Mouse (Mus musculus): Measurements from ENCODE around the gene Cdh18.

Gene Cdh18

DNA sequence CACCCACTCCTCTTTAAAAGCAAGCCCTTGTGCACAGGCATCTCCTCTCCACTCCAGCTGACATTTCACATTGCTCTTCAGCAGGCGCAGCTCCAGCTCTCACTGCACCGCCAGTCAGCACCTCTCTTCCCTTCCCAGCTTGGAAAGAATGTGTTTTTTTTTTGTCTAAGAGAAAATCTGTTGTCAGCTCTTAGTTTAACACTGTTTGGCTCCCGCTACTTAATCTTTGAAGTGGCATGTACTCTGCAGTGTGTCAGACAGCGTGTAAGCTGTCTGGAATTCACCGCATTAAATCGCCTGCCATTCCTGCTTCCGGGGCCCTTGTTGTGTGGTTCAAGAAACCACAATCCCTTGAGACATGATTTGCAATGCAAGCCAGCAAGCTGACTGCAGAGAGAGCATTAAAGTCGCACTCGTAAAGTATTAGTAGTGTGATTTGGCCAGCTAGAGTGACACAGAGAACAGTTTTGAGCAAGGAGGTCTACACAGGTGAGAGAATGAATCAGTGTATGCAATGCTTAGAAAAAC is 903.3 kb downstream of the Cdh18 start:
- DNase-seq (ENCODE audit: low read depth, low spot score), result peak; percentile 97

DNA sequence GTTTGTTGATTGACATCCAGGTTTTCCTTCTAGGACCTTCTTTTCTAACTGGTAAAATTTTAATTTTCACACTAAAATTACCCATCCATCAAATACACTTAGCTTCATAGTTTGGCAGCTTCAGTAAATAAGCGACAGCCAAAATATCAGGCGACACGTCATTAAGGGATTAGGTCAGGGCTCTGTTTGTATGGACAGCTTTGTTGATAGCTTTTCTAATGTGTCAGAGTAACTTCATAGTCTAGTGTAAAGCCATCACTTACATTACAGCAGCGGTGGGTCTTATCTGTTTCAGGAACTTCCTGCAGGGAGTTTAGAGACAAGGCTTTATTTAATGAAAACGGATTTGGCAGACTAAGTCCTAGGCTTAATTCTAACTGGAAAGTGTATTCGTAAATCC is 904.5 kb downstream of the Cdh18 start:
- no peak for DNase-seq (ENCODE audit: low read depth, low spot score)

DNA sequence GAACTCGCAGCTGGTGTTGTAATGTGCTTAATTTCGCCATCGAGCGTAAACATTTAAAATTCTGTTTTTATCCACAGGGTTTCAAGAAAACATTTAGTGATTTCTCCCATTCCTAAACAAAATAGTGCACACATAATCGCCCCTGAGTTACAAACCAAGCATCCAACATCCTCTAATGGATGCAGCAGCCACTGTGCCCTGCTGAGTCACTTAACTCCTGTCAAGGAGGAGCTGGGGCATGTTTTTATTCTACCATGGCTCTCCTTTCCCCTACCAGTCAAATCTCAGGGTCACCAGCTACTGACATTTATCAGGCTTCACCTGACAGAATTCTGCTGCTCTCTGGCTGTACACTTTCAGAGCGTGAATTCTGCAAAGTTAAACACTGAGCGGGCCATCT is 906.5 kb downstream of the Cdh18 start:
- DNase-seq (ENCODE audit: low read depth, low spot score), result no peak

DNA sequence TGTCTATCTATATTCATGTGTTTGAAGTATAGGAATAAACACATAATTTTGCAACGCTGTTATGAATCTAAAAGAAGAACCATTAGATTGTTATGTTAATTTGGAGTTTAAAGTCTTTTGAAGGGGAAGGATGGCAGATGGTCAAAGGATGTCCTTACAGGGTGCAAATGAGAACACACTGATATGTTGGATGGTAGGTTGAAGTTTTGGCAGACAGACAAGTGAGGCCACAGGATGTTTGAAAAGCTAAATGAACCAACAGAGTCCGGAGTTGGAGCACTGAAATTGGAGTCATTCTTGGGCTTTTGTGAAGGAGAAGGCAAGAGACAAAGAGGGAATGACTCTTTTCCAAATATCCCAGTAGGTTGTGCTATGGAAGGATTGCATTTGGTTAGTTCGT is 908.6 kb downstream of the Cdh18 start:
- DNase-seq (ENCODE audit: low read depth, low spot score), result no peak

DNA sequence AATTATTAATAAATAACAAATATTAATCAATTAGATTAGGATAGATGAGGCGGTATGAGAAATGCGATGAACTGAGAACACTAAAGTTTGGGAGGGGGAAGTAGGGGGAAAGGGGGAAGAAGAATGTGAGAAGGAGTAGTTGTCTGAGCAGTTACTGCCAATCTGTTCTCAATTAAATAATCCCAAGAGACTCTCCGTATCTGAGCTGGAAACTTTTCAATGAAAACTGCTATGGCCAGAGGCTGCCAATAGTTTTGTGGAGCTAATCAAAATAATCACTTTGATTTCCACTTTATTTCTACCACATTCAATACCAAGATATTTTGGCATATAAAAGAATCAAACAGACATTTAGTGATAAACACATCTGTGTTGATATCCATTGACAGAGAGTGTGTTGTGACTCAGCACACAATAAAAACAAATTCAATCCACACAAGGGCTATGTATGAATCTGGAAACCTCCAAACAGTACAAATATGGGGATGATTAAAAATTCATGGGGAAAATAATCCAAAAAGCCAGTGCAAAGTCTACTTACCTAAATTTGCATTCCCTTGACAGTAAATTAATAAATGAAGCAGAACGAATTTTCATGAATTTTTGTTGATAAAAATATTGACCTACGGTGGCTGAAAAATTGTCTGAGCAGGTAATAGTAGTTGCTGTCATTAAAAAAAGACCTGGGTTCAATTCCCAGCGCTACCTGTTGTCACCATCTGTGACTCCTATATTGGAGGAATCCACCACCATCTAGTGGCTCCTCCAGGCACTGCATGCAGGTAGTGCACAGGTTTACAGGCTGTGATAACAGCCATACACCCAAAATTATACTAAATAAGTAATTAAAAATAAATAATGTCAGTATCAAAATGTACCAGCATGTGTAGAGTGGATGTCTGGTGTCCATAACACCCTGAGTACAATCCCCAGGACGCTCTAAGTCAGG is 922.0 kb downstream of the Cdh18 start:
- DNase-seq (ENCODE audit: low read depth, low spot score), result peak; percentile 53

DNA sequence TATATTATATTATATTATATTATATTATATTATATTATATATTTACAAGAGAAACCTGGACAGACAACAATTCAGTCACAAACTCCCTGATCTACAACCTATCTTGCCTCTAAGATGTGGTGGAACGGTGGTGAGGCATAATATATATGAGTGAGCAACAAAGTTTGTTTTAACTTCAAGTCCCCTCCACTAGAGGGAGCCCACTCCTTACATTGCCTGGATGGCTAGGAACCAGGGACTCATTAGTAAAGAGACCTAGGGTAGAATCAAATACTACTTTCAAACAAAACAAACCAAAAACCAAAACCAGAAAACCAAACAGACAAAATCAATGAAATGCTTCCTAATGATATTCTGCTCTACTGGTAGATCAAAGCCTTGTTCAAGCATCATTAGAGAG is 937.5 kb downstream of the Cdh18 start:
- peak; percentile 83 for DNase-seq (ENCODE audit: low read depth, low spot score)

DNA sequence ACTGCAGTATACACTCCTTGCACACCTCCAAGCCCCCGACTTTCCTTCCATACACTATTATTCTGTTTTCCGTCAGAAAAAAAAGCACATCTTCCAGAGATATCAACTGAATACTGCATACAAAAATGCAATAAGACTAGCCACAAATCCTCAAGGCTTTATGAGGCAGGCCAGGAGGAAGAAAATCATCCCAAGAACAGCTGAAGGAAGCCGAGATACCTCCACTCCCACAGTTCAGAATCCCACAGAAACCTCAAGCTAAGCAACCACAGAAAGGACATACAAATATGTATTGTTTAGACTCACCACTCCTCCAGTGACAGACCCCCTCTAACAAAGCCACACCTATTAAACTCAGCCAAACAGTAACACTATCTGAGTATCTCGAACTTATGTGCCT is 957.7 kb downstream of the Cdh18 start:
- no peak for DNase-seq (ENCODE audit: low read depth, low spot score)

DNA sequence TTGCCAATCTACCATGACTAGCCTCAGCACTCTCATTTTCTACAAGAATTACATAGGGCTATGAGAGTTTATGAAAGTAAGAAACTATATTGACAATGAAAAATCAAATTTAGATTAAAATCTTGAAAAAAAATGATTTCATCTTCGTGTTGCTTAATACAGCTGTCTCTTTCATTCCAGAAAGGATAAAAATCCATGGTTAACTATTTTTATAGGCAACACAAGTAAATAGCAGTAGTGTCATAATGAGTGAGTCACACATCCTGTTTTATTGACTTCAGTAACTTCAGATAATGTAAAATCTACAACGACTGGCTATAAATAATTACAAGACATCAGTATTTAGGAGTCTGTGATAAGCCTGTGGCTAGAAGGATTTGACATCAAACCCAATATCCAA is 960.9 kb downstream of the Cdh18 start:
- no peak for DNase-seq (ENCODE audit: low read depth, low spot score)

DNA sequence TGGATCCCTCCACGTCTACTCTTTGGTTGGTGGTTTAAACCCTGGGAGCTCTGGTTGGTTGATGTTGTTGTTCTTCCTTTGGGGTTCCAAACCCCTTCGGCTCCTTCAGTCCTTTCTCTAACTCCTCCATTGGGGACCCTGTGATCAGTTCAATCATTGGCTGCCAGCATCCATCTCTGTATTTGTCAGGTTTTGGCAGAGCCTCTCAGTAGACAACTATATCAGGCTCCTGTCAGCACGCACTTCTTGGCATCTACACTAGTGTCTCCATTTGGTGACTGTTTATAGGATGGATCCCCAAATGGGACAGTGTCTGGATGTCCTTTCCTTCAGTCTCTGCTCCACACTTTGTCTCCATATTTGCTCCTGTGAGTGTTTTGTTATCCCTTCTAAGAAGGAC is 967.0 kb downstream of the Cdh18 start:
- no peak for DNase-seq (ENCODE audit: low read depth, low spot score)

DNA sequence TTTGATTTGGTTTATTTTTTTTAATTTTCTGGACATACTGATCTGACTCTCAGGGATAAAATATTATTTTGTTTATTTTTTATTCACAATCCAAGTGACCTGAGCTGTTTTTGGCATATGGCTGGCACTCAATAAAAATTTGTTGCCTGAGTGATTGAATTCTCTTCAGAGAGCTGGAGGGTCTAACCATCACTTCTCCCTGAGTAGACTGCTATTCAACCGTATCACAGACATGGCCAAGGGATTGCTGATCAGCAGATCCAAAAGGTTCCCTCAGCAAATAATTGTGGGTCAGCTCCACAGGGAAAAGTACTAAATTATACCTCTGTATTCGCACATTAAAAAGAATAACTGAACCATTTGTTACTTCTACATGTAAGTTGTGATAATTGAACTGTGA is 969.3 kb downstream of the Cdh18 start:
- DNase-seq (ENCODE audit: low read depth, low spot score), result no peak
